Mouse (Mus musculus): ENCODE data around the gene Eml3. TPM values are rescaled to one million over a fixed set of nuclear protein-coding genes. Genes with fewer than 3 reads are reported as not detected.
"Not testable (repeated sequence)": the region's sequence is repeated elsewhere in the genome, so short reads cannot be mapped to it uniquely, and the experiment has no call there.

Eml3 gene
- polyA plus RNA-seq, 1 experiment from 2014 or later: 18.2 TPM

DNA sequence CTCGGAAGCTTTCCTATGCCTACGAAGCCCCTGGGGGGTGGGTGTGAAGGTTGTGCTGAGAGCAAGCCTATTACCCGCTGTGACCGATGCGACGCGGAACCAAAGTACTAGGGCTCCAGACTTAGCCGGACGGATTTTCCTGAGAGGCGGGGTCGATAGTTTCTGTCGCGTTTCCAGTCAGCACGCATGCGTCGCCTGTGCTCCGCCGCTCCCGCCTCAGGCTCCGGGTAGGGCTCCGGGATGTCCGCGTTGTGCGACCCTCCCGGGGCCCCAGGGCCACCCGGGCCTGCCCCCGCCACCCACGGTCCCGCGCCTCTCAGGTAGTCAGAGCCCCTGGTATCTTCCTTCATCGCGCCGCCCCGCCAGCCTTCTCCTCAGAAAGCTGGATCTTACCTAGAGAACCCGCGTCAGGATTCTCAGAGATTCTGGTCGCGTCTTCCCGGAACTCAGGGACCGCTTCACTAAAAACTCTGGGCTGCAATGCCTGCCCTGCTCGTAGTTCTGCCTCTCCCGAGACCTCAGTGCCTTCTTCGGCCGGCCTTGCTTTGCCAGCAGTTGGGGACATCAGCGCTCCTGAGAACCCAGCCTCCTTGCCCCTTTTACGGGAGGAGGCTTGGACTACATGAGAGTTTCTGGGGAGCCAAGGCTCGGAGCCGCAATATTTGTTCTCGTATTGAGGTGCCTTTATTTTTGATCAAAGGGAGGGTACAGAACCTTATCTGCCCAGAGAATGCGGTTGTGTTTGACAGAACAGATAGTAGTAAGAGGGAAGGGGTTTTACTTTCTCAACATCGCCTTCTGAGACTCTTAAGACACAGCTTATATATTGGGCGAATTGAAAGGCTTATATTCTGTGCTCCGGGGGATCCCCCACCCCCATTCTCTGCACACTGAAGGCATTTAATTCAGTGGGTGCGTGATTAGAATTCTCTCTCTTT lies 36.3 kb upstream of the Eml3 start, which contains the start of gene Ints5:
Gene Ints5, plus strand, starts transcription at position 177 of the 938 bp plus-strand sequence.
- ATAC-seq (ENCODE audit: low read depth): peak; percentile 65
- H3K4me2 ChIP-seq (ENCODE audit: low read depth, low read length): peak within 1 kb of the TSS; percentile 87
- H3K27ac ChIP-seq (replicated peaks; ENCODE audit: low read depth, low read length): peak within 1 kb of the TSS; percentile 76
- H3K27me3 ChIP-seq (replicated peaks; ENCODE audit: control insufficient read depth, insufficient read depth, low read length): no peaks in the 10 kb centered on the region
- H3K9ac ChIP-seq (ENCODE audit: low read depth, low read length): peak within 1 kb of the TSS; percentile 93
- WGBS: 3% methylated on average over 42 of the region's 54 CpGs
- peak within 1 kb of the TSS; percentile 64 for H3K4me3 ChIP-seq (ENCODE audit: low read depth, low read length)
- H3K4me1 ChIP-seq (ENCODE audit: control insufficient read depth, insufficient read depth, low read length): peaks cover 7% of the 10 kb centered on the region
- peak; percentile 92 for DNase-seq (ENCODE audit: low spot score)
- H3K36me3 ChIP-seq (ENCODE audit: control insufficient read depth, insufficient read depth, low read length): peaks cover 31% of the 10 kb centered on the region
- no peaks in the 10 kb centered on the region for H3K9me3 ChIP-seq (ENCODE audit: control insufficient read depth, low read length)

DNA sequence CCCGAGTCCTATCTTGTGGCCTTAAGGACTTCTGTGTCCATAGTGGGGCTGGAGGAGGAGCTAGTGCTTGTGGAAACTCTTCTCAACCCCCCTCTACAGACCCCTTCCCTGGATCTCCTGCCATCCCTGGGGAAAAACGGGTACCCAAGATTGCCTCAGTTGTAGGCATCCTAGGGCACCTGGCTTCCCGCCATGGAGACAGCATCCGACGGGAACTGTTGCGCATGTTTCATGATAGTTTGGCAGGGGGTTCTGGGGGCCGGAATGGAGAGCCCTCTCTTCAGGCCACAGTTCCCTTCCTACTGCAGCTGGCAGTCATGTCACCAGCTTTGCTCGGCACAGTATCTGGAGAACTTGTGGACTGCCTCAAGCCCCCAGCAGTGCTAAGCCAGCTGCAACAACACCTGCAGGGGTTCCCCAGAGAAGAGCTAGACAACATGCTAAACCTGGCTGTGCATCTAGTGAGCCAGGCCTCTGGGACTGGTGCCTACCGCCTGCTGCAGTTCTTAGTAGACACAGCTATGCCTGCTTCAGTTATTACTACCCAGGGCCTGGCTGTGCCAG lies 33.9 kb upstream of the Eml3 start:
- ATAC-seq (ENCODE audit: low read depth) (no peak), DNase-seq (ENCODE audit: low spot score) (no peak)
- WGBS: 87% methylated on average over 9 of the region's 9 CpGs
- H3K4me1 ChIP-seq (ENCODE audit: control insufficient read depth, insufficient read depth, low read length): peaks cover 16% of the 10 kb centered on the region
- H3K9ac ChIP-seq (ENCODE audit: low read depth, low read length): 0 out of 2 replicates have a peak overlapping the region, but pooled peaks have one; percentile 15
- no peak overlapping the region for H3K4me3 ChIP-seq (ENCODE audit: low read depth, low read length)
- H3K27ac ChIP-seq (replicated peaks; ENCODE audit: low read depth, low read length): no peak overlapping the region
- no peak overlapping the region for H3K4me2 ChIP-seq (ENCODE audit: low read depth, low read length)
- H3K36me3 ChIP-seq (ENCODE audit: control insufficient read depth, insufficient read depth, low read length): peaks cover 25% of the 10 kb centered on the region
- no peaks in the 10 kb centered on the region for H3K27me3 ChIP-seq (replicated peaks; ENCODE audit: control insufficient read depth, insufficient read depth, low read length)
- H3K9me3 ChIP-seq (ENCODE audit: control insufficient read depth, low read length): no peaks in the 10 kb centered on the region

DNA sequence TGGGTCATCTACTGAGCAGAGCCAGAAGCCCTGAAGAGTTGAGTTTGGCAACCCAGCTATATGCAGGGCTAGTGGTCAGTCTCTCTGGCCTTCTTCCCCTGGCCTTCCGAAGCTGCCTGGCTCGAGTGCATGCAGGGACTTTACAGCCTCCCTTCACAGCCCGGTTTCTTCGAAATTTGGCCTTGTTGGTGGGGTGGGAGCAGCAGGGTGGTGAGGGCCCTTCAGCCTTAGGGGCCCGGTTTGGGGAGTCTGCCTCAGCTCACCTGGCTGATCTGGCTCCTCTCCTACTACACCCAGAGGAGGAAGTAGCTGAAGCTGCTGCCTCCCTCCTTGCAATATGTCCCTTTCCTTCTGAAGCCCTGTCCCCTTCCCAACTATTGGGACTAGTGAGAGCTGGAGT lies 33.1 kb upstream of the Eml3 start:
- H3K4me2 ChIP-seq (ENCODE audit: low read depth, low read length); H3K27ac ChIP-seq (replicated peaks; ENCODE audit: low read depth, low read length); DNase-seq (ENCODE audit: low spot score); H3K4me3 ChIP-seq (ENCODE audit: low read depth, low read length); H3K9me3 ChIP-seq (ENCODE audit: control insufficient read depth, low read length); ATAC-seq (ENCODE audit: low read depth); H3K27me3 ChIP-seq (replicated peaks; ENCODE audit: control insufficient read depth, insufficient read depth, low read length): not testable (repeated sequence)
- 88% methylated on average over 5 of the region's 5 CpGs for WGBS
- peaks cover 21% of the 10 kb centered on the region for H3K36me3 ChIP-seq (ENCODE audit: control insufficient read depth, insufficient read depth, low read length)
- peaks cover 16% of the 10 kb centered on the region for H3K4me1 ChIP-seq (ENCODE audit: control insufficient read depth, insufficient read depth, low read length)
- H3K9ac ChIP-seq (ENCODE audit: low read depth, low read length): 0 out of 2 replicates have a peak overlapping the region, but pooled peaks have one; percentile 55

DNA sequence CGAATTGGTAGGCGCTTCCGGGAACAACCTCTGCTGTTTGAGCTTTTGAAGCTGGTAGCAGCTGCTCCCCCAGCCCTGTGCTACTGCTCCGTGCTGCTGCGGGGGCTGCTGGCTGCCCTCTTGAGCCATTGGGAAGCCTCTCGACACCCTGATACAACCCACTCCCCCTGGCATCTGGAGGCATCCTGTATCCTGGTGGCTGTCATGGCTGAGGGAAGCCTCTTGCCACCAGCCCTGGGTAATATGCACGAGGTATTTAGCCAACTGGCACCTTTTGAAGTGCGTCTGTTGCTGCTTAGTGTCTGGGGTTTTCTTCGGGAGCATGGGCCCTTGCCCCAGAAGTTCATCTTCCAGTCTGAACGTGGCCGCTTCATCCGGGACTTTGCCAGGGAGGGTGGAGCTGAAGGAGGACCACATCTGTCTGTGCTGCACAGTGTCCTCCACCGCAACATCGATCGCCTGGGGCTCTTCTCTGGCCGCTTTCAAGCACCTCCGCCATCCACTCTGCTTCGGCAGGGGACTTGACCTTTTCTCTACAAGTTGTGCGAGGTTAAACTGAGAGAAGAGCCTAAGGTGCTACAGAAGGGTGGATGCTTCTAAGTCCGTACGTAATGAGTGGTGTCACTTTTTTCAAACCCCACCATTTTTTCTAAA lies 32.0 kb upstream of the Eml3 start:
- WGBS: 22% methylated on average over 20 of the region's 21 CpGs
- peak; percentile 32 for ATAC-seq (ENCODE audit: low read depth)
- Histone ChIP-seq H3K27ac (replicated peaks; ENCODE audit: low read depth, low read length) (peak overlapping the region; percentile 88), H3K9ac (ENCODE audit: low read depth, low read length) (peak overlapping the region; percentile 55), H3K4me3 (ENCODE audit: low read depth, low read length) (peak overlapping the region; percentile 98), H3K4me1 (ENCODE audit: control insufficient read depth, insufficient read depth, low read length) (peaks cover 16% of the 10 kb centered on the region), H3K36me3 (ENCODE audit: control insufficient read depth, insufficient read depth, low read length) (peaks cover 26% of the 10 kb centered on the region), H3K4me2 (ENCODE audit: low read depth, low read length) (peak overlapping the region; percentile 58)
- H3K9me3 ChIP-seq (ENCODE audit: control insufficient read depth, low read length); H3K27me3 ChIP-seq (replicated peaks; ENCODE audit: control insufficient read depth, insufficient read depth, low read length): not testable (repeated sequence)
- DNase-seq (ENCODE audit: low spot score): peak; percentile 43

DNA sequence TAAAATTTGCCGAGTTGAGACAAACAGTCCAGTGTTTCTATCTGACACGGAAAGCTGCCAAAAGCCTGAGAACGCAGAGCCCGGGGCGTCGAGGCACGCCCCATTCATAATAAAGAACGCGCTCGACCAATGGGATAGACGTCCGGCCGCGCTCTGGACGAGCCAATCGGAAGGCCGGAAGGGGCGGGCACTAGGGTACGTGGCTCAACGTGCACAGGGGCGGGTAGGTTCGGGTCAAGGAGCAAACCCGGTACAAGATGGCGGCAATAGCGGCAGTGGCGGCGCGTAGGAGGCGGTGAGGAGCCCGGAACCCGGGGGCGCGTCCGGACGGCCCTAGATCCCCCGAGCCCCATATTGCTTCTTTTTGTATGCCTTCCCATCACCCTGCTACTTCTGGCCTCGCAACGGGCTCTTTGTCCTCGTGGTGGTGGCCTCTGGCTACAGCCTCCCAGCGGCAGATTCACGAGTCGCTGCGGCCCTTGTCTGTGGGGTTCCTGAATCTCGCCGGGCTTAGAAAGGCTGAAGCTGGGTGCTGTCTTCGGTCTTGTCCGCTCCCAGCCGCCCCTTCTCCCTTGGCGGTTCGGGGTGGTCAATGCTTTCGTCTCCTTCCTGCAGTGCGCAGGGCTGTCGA lies 31.4 kb upstream of the Eml3 start, which contains the start of gene Ganab:
Gene Ganab, plus strand, starts transcription at position 207 of the 631 bp plus-strand sequence.
- ATAC-seq (ENCODE audit: low read depth) (peak; percentile 99), DNase-seq (ENCODE audit: low spot score) (peak; percentile 99)
- Histone ChIP-seq H3K27ac (replicated peaks; ENCODE audit: low read depth, low read length) (peak within 1 kb of the TSS; percentile 88), H3K4me3 (ENCODE audit: low read depth, low read length) (peak within 1 kb of the TSS; percentile 98), H3K4me2 (ENCODE audit: low read depth, low read length) (peak within 1 kb of the TSS; percentile 90), H3K9ac (ENCODE audit: low read depth, low read length) (peak within 1 kb of the TSS; percentile 97), H3K27me3 (replicated peaks; ENCODE audit: control insufficient read depth, insufficient read depth, low read length) (no peaks in the 10 kb centered on the region), H3K36me3 (ENCODE audit: control insufficient read depth, insufficient read depth, low read length) (peaks cover 31% of the 10 kb centered on the region), H3K9me3 (ENCODE audit: control insufficient read depth, low read length) (no peaks in the 10 kb centered on the region), H3K4me1 (ENCODE audit: control insufficient read depth, insufficient read depth, low read length) (peaks cover 16% of the 10 kb centered on the region)
- WGBS: 0% methylated on average over 51 of the region's 53 CpGs

DNA sequence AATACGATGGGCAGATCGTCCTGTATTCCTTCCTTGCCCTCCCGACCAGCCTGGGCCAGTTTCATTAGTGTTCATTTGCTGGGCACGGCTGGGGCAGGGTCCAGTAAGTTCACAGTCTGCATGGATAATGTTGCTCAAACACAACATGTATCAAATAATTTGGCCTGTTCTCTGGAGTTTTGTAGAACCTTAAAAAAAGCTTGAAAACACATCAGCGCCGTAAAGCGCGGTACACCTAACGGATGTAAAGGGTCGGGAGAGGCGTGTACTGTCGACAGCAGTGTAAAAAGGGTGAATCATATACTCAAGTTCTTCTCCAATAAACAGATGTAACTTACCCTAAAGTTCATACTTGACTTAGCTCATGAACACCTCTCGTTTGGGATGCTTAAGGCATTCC lies 30.8 kb upstream of the Eml3 start:
- H3K27ac ChIP-seq (replicated peaks; ENCODE audit: low read depth, low read length): peak overlapping the region; percentile 88
- peak overlapping the region; percentile 90 for H3K4me2 ChIP-seq (ENCODE audit: low read depth, low read length)
- DNase-seq (ENCODE audit: low spot score) (peak; percentile 4), ATAC-seq (ENCODE audit: low read depth) (no peak)
- no peaks in the 10 kb centered on the region for H3K9me3 ChIP-seq (ENCODE audit: control insufficient read depth, low read length)
- H3K27me3 ChIP-seq (replicated peaks; ENCODE audit: control insufficient read depth, insufficient read depth, low read length): no peaks in the 10 kb centered on the region
- 8% methylated on average over 13 of the region's 13 CpGs for WGBS
- H3K9ac ChIP-seq (ENCODE audit: low read depth, low read length): peak overlapping the region; percentile 97
- peaks cover 16% of the 10 kb centered on the region for H3K4me1 ChIP-seq (ENCODE audit: control insufficient read depth, insufficient read depth, low read length)
- H3K36me3 ChIP-seq (ENCODE audit: control insufficient read depth, insufficient read depth, low read length): peaks cover 37% of the 10 kb centered on the region
- H3K4me3 ChIP-seq (ENCODE audit: low read depth, low read length): peak overlapping the region; percentile 98

DNA sequence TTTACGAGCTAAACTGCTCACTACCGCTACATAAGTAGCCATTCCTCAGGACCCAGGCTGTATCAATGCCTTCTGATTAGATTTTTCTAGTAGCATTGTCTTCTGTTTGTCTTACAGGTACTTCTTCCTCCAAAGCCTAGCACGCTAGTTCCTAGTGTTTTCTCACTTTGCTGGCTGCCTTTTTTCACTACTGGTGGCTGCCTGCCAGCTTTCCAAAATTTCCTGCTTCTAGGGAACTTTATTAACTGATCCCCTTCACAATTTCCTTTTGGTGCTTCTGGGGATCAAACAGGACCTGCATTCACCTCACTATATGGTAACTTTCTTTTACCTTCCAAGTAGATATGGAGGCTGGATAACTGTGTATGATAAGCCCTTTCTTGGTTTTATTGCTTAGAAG lies 30.3 kb upstream of the Eml3 start:
- H3K36me3 ChIP-seq (ENCODE audit: control insufficient read depth, insufficient read depth, low read length): peaks cover 40% of the 10 kb centered on the region
- DNase-seq (ENCODE audit: low spot score): peak; percentile 4
- H3K9me3 ChIP-seq (ENCODE audit: control insufficient read depth, low read length): no peaks in the 10 kb centered on the region
- ATAC-seq (ENCODE audit: low read depth): no peak
- peak overlapping the region; percentile 97 for H3K9ac ChIP-seq (ENCODE audit: low read depth, low read length)
- peak overlapping the region; percentile 98 for H3K4me3 ChIP-seq (ENCODE audit: low read depth, low read length)
- H3K4me1 ChIP-seq (ENCODE audit: control insufficient read depth, insufficient read depth, low read length): peaks cover 16% of the 10 kb centered on the region
- no peak overlapping the region for H3K27ac ChIP-seq (replicated peaks; ENCODE audit: low read depth, low read length)
- 51% methylated on average over 3 of the region's 3 CpGs for WGBS
- no peaks in the 10 kb centered on the region for H3K27me3 ChIP-seq (replicated peaks; ENCODE audit: control insufficient read depth, insufficient read depth, low read length)
- peak overlapping the region; percentile 90 for H3K4me2 ChIP-seq (ENCODE audit: low read depth, low read length)

DNA sequence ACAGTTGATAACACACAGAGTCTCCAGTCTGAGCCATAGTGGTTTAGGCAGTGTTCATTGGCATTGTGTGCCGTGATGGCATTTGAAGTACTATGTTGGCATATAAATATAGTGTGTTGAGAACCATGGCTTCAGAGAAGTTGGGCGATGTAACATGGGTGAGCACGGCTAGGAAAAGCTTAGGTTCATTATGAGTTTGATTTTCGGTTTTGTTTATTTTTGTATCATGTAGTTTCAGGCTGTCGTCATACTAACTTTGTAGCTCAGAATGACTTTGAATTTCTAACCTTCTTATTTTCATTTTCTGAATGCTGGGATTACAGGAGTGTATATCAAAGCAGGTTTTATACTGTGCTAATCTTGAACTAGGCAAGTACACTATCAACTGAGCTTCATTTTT lies 25.9 kb upstream of the Eml3 start:
- H3K4me2 ChIP-seq (ENCODE audit: low read depth, low read length): no peak overlapping the region
- peaks cover 10% of the 10 kb centered on the region for H3K4me1 ChIP-seq (ENCODE audit: control insufficient read depth, insufficient read depth, low read length)
- H3K9ac ChIP-seq (ENCODE audit: low read depth, low read length): no peak overlapping the region
- H3K36me3 ChIP-seq (ENCODE audit: control insufficient read depth, insufficient read depth, low read length): peaks cover 64% of the 10 kb centered on the region
- ATAC-seq (ENCODE audit: low read depth): no peak
- H3K9me3 ChIP-seq (ENCODE audit: control insufficient read depth, low read length): no peaks in the 10 kb centered on the region
- WGBS: 93% methylated on average over 5 of the region's 5 CpGs
- no peaks in the 10 kb centered on the region for H3K27me3 ChIP-seq (replicated peaks; ENCODE audit: control insufficient read depth, insufficient read depth, low read length)
- no peak overlapping the region for H3K27ac ChIP-seq (replicated peaks; ENCODE audit: low read depth, low read length)
- DNase-seq (ENCODE audit: low spot score): no peak
- H3K4me3 ChIP-seq (ENCODE audit: low read depth, low read length): no peak overlapping the region

Data from embryonic facial prominence, embryonic 14.5 days (tissue).